Mouse (Mus musculus): Measurements from ENCODE around the gene Fbrsl1. TPM values are rescaled to one million over a fixed set of nuclear protein-coding genes. Genes with fewer than 3 reads are reported as not detected.
A peak's percentile ranks its signal among the peaks of the same experiment; 100 is the strongest.

Fbrsl1 gene
- polyA plus RNA-seq, 1 experiment from 2014 or later, result 17.5 TPM

DNA sequence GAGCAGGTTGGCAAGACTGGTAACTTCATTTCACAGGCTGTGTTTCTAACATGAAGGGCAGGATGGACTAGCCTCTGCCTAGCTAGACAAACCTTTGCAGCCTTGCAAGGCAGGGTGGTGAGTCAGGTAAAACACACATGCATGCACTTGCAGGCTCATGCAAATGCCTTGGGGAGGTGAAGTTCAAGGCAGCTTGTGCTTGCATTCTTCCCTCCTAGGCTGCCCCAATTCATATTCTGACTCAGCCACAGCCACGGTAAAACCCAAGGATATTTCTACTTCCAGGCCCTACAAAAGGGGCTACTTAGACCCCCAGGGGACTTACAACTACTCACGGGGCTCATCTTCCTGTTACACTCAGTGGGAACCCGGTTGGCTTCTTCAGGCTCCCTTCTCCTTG, 20.0 kb downstream of the Fbrsl1 start:
- Histone ChIP-seq H3K9ac (ENCODE audit: low read depth, low read length) (no peak overlapping the region), H3K27ac (ENCODE audit: low read depth, low read length) (no peak overlapping the region), H3K36me3 (ENCODE audit: control insufficient read depth, insufficient read depth, low read length) (peaks cover 3% of the 10 kb centered on the region; the same call in 1 of the 2 replicates), H3K4me1 (replicated peaks; ENCODE audit: control insufficient read depth, insufficient read depth, low read length) (no peaks in the 10 kb centered on the region), H3K4me3 (ENCODE audit: low read depth, low read length) (no peak overlapping the region), H3K9me3 (ENCODE audit: control insufficient read depth, low read length) (no peaks in the 10 kb centered on the region), H3K27me3 (ENCODE audit: control insufficient read depth, insufficient read depth, low read length) (no peaks in the 10 kb centered on the region), H3K4me2 (replicated peaks; ENCODE audit: low read depth, low read length) (no peak overlapping the region)
- ATAC-seq (ENCODE audit: low FRiP score), result no peak
- 80% methylated on average over 3 of the region's 3 CpGs for WGBS
- DNase-seq (ENCODE audit: low spot score), result no peak

DNA sequence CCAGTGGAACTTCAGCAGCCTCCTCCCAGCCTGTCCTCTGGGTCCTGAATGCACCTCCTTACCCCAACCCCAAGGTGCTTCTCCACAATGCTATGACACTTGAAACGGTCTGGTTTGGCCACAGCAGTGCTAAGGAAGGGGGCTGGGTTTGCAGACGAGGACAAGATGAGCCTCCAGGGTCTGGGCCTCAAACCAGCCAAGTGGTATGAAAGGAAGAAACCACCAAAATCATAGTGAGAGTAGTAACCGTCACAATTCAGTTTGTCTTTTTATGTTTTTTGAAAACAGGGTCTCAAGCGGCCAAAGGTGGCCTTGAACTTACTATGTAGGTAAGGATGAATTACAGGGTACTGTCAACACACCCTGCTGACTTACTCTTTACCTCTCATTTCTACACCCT, 23.1 kb downstream of the Fbrsl1 start:
- WGBS, result 87% methylated on average over 4 of the region's 4 CpGs
- DNase-seq (ENCODE audit: low spot score), result no peak
- H3K4me2 ChIP-seq (replicated peaks; ENCODE audit: low read depth, low read length), result no peak overlapping the region
- no peaks in the 10 kb centered on the region for H3K27me3 ChIP-seq (ENCODE audit: control insufficient read depth, insufficient read depth, low read length)
- no peak overlapping the region for H3K27ac ChIP-seq (ENCODE audit: low read depth, low read length)
- H3K9me3 ChIP-seq (ENCODE audit: control insufficient read depth, low read length), result no peaks in the 10 kb centered on the region
- no peak overlapping the region for H3K9ac ChIP-seq (ENCODE audit: low read depth, low read length)
- no peaks in the 10 kb centered on the region for H3K4me1 ChIP-seq (replicated peaks; ENCODE audit: control insufficient read depth, insufficient read depth, low read length)
- H3K4me3 ChIP-seq (ENCODE audit: low read depth, low read length), result no peak overlapping the region
- no peak for ATAC-seq (ENCODE audit: low FRiP score)
- no peaks in the 10 kb centered on the region for H3K36me3 ChIP-seq (ENCODE audit: control insufficient read depth, insufficient read depth, low read length)

DNA sequence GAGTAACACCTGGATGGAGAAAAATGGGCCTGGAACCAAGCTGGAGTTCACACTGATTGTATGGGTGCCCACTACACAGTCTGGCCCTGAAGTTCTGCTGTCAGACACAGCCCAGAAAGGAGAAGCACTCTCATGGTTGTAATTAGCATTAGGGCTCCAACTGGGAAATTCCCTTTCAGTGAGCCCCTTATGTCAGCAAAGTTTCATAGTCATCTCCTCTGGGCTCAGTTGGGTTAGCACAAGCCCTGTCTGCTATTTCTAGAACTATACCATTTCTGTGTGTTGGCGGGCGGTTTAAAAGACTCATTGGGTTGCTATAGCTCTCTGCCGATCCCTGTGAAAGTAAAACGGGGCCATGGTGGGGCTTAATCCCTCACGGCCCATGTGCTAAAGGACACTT, 24.1 kb downstream of the Fbrsl1 start:
- 89% methylated on average over 5 of the region's 5 CpGs for WGBS
- Histone ChIP-seq H3K4me1 (replicated peaks; ENCODE audit: control insufficient read depth, insufficient read depth, low read length) (no peaks in the 10 kb centered on the region), H3K9me3 (ENCODE audit: control insufficient read depth, low read length) (no peaks in the 10 kb centered on the region), H3K36me3 (ENCODE audit: control insufficient read depth, insufficient read depth, low read length) (no peaks in the 10 kb centered on the region), H3K27ac (ENCODE audit: low read depth, low read length) (no peak overlapping the region), H3K27me3 (ENCODE audit: control insufficient read depth, insufficient read depth, low read length) (no peaks in the 10 kb centered on the region), H3K4me2 (replicated peaks; ENCODE audit: low read depth, low read length) (no peak overlapping the region), H3K9ac (ENCODE audit: low read depth, low read length) (no peak overlapping the region), H3K4me3 (ENCODE audit: low read depth, low read length) (no peak overlapping the region)
- DNase-seq (ENCODE audit: low spot score) (no peak), ATAC-seq (ENCODE audit: low FRiP score) (no peak)

DNA sequence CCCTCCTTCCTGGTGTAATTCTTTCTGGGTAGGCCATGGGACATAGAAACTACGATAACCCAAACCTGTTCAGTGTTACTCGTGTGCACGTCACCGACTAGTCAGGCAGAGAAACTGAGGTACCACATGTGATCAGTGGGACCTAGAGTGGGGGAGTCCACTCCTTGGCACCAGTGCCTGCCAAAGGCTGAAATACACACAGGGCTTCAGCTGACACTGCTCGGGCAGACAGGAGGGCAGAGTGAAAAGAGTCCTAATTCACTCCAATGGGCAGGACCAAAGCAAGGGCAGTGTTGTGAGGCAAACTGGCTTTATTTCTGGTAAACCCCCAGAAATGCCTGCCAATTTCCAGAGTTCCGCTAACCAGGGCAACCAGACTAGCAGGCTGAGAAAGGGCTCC, 26.9 kb downstream of the Fbrsl1 start:
- no peak for ATAC-seq (ENCODE audit: low FRiP score)
- WGBS, result 95% methylated on average over 6 of the region's 6 CpGs
- no peak overlapping the region for H3K27ac ChIP-seq (ENCODE audit: low read depth, low read length)

DNA sequence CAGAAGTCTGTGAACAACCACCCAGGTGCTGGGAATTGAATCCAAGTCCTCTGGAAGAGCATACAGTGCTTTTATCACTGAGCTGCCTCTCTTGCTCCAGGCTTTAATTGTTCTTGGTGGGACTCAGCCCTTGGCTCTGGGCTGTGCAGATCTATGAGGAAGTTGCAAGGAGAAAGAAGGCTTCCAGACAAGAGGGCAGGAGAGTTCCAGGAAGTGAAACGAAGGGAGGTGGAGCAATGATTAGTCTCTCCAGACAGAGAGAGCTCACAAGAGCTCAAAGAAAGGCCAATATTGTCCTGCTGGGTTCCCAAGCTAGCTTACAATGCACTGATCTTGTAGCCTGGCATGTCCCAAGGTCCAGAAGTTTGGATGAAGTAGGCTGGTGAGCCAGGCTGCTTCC, 27.4 kb downstream of the Fbrsl1 start:
- no peak for ATAC-seq (ENCODE audit: low FRiP score)
- 69% methylated on average over 1 of the region's 1 CpGs for WGBS
- Histone ChIP-seq H3K4me3 (ENCODE audit: low read depth, low read length) (no peak overlapping the region), H3K9ac (ENCODE audit: low read depth, low read length) (no peak overlapping the region), H3K27me3 (ENCODE audit: control insufficient read depth, insufficient read depth, low read length) (no peaks in the 10 kb centered on the region), H3K4me1 (replicated peaks; ENCODE audit: control insufficient read depth, insufficient read depth, low read length) (peaks cover 15% of the 10 kb centered on the region), H3K36me3 (ENCODE audit: control insufficient read depth, insufficient read depth, low read length) (no peaks in the 10 kb centered on the region), H3K4me2 (replicated peaks; ENCODE audit: low read depth, low read length) (no peak overlapping the region), H3K27ac (ENCODE audit: low read depth, low read length) (no peak overlapping the region), H3K9me3 (ENCODE audit: control insufficient read depth, low read length) (no peaks in the 10 kb centered on the region)
- DNase-seq (ENCODE audit: low spot score), result no peak

More for the DNA sequence above, 26.9 kb downstream of the Fbrsl1 start:
- Histone ChIP-seq H3K4me1 (replicated peaks; ENCODE audit: control insufficient read depth, insufficient read depth, low read length) (peaks cover 11% of the 10 kb centered on the region), H3K9me3 (ENCODE audit: control insufficient read depth, low read length) (no peaks in the 10 kb centered on the region), H3K27me3 (ENCODE audit: control insufficient read depth, insufficient read depth, low read length) (no peaks in the 10 kb centered on the region), H3K4me2 (replicated peaks; ENCODE audit: low read depth, low read length) (no peak overlapping the region), H3K9ac (ENCODE audit: low read depth, low read length) (no peak overlapping the region), H3K36me3 (ENCODE audit: control insufficient read depth, insufficient read depth, low read length) (no peaks in the 10 kb centered on the region), H3K4me3 (ENCODE audit: low read depth, low read length) (no peak overlapping the region)
- DNase-seq (ENCODE audit: low spot score), result no peak

DNA sequence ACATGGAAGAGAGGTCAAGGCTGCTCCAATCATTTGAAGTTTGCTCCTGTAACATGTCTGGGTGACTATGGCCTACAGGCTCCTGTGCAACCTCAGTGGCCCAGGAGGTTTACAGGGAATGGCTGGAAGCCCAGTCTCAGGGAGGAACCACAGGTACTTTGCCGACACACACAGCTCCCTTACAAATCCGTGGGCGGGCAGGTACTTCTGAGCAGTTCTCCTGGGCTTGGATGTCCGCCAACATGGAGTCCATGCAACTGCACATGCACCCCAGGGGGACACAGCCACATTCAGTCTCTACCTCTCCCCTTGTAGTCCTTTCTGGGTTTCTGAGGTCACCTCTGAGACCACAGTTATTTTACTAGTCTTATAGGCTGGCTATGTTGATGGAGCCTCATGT, 28.1 kb downstream of the Fbrsl1 start:
- 83% methylated on average over 4 of the region's 4 CpGs for WGBS
- no peak overlapping the region for H3K4me3 ChIP-seq (ENCODE audit: low read depth, low read length)
- no peak overlapping the region for H3K27ac ChIP-seq (ENCODE audit: low read depth, low read length)
- no peaks in the 10 kb centered on the region for H3K9me3 ChIP-seq (ENCODE audit: control insufficient read depth, low read length)
- no peak for DNase-seq (ENCODE audit: low spot score)
- H3K4me1 ChIP-seq (replicated peaks; ENCODE audit: control insufficient read depth, insufficient read depth, low read length), result peaks cover 19% of the 10 kb centered on the region
- no peak for ATAC-seq (ENCODE audit: low FRiP score)
- H3K4me2 ChIP-seq (replicated peaks; ENCODE audit: low read depth, low read length), result no peak overlapping the region
- H3K9ac ChIP-seq (ENCODE audit: low read depth, low read length), result no peak overlapping the region
- H3K27me3 ChIP-seq (ENCODE audit: control insufficient read depth, insufficient read depth, low read length), result no peaks in the 10 kb centered on the region
- no peaks in the 10 kb centered on the region for H3K36me3 ChIP-seq (ENCODE audit: control insufficient read depth, insufficient read depth, low read length)

DNA sequence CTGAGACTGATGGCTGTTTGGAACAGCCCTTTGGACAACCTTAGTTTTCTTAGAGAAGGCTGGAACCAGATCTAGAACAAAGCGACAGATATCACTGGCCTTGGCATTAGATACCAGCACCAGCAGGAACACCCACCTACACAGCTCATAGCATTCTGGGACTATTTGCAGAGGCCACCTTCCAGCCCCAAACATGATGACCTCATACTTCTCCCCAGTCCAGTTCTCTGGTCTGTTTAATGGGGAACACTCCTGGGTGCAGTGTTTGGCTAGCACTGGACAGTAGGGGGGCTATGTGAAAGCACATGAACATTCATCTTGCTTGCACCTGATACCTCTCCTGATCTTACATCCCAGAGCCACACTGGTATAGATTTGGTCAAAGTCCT, 29.8 kb downstream of the Fbrsl1 start:
- no peak overlapping the region for H3K4me2 ChIP-seq (replicated peaks; ENCODE audit: low read depth, low read length)
- H3K4me1 ChIP-seq (replicated peaks; ENCODE audit: control insufficient read depth, insufficient read depth, low read length), result peaks cover 22% of the 10 kb centered on the region
- no peak overlapping the region for H3K4me3 ChIP-seq (ENCODE audit: low read depth, low read length)
- WGBS, result 93% methylated on average over 1 of the region's 1 CpGs
- no peak for ATAC-seq (ENCODE audit: low FRiP score)
- H3K9me3 ChIP-seq (ENCODE audit: control insufficient read depth, low read length), result no peaks in the 10 kb centered on the region
- H3K9ac ChIP-seq (ENCODE audit: low read depth, low read length), result no peak overlapping the region
- H3K27me3 ChIP-seq (ENCODE audit: control insufficient read depth, insufficient read depth, low read length), result no peaks in the 10 kb centered on the region
- no peak overlapping the region for H3K27ac ChIP-seq (ENCODE audit: low read depth, low read length)
- no peaks in the 10 kb centered on the region for H3K36me3 ChIP-seq (ENCODE audit: control insufficient read depth, insufficient read depth, low read length)
- no peak for DNase-seq (ENCODE audit: low spot score)

DNA sequence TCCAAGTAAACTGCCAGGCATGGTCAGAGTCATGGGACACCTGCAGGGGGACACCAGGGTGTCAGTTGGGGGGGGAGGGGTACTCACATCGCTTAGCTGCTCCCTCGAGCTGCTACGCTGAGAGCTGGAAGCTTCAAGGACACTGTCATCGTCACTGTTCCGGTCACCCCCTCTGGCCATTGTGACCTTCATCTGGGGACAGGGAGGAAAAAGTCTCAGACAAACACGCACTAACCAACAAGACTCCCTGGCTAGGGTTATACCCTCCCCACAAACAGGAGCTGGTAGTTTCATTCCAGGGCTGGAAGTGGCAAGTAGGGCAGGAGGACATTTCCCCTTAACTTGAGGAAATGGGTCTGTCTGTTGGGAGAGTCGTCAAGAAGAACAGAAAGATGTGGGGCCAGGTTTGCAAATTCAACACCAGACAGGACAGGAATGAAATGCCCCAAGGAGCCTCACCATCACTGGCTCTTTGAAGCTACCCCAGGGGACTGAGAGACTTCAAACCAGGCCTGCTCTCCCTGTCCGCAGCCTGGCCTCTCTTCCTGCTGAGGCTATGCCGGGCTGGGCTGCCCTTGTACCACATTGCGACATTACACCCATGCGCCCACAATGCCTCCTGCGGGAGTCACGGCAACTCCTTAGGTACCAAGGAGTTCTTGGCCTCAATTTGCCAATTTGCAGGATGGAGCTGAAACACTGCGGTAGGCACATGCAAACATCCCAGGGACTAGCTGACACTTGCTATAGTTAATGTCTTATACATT, 30.4 kb downstream of the Fbrsl1 start:
- DNase-seq (ENCODE audit: low spot score) (peak; percentile 8), ATAC-seq (ENCODE audit: low FRiP score) (no peak)
- Histone ChIP-seq H3K9ac (ENCODE audit: low read depth, low read length) (no peak overlapping the region), H3K36me3 (ENCODE audit: control insufficient read depth, insufficient read depth, low read length) (no peaks in the 10 kb centered on the region), H3K27me3 (ENCODE audit: control insufficient read depth, insufficient read depth, low read length) (no peaks in the 10 kb centered on the region), H3K27ac (ENCODE audit: low read depth, low read length) (peak overlapping the region; percentile 83; the same call in 1 of the 2 replicates), H3K9me3 (ENCODE audit: control insufficient read depth, low read length) (no peaks in the 10 kb centered on the region), H3K4me2 (replicated peaks; ENCODE audit: low read depth, low read length) (no peak overlapping the region), H3K4me1 (replicated peaks; ENCODE audit: control insufficient read depth, insufficient read depth, low read length) (peaks cover 22% of the 10 kb centered on the region), H3K4me3 (ENCODE audit: low read depth, low read length) (no peak overlapping the region)
- WGBS, result 50% methylated on average over 14 of the region's 14 CpGs

DNA sequence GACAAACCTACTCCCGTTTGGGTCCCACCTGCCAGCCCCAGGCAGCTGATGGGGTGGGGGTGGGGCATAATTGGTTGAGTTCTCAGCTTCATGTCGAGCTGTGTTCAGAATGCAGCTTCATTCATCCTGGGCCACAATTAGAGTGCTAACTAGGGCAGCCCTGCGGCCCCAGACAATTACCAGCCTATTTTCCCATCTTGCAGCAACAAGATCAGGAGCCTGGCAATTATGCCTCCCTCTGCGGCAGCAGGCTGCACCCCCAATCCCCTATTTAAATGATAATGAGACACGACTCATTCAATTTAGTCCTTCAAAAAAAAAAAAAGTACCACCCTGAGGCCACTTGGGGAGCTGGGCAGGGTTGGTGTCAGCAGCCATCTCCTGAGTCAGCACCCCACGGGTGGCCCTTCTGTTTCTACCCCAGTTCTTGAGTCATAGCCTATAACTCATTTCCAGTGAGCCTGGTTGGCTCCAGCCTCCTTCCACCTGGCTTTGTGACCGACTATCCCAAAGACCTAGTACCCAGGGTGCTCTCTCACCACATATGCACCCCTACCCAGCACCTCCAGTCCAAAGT, 31.4 kb downstream of the Fbrsl1 start:
- H3K9ac ChIP-seq (ENCODE audit: low read depth, low read length), result no peak overlapping the region
- DNase-seq (ENCODE audit: low spot score) (peak; percentile 75), ATAC-seq (ENCODE audit: low FRiP score) (peak; percentile 89)
- H3K9me3 ChIP-seq (ENCODE audit: control insufficient read depth, low read length), result no peaks in the 10 kb centered on the region
- peaks cover 22% of the 10 kb centered on the region for H3K4me1 ChIP-seq (replicated peaks; ENCODE audit: control insufficient read depth, insufficient read depth, low read length)
- 14% methylated on average over 7 of the region's 7 CpGs for WGBS
- peak overlapping the region; percentile 83 for H3K27ac ChIP-seq (ENCODE audit: low read depth, low read length)
- no peaks in the 10 kb centered on the region for H3K27me3 ChIP-seq (ENCODE audit: control insufficient read depth, insufficient read depth, low read length)
- no peak overlapping the region for H3K4me2 ChIP-seq (replicated peaks; ENCODE audit: low read depth, low read length)
- H3K4me3 ChIP-seq (ENCODE audit: low read depth, low read length), result no peak overlapping the region
- H3K36me3 ChIP-seq (ENCODE audit: control insufficient read depth, insufficient read depth, low read length), result no peaks in the 10 kb centered on the region

All from hindbrain, embryonic 11.5 days (tissue).